Mouse (Mus musculus): ENCODE data around the gene Cep350. TPM values are rescaled to one million over a fixed set of nuclear protein-coding genes. Genes with fewer than 3 reads are reported as not detected.
A peak's percentile ranks its signal among the peaks of the same experiment; 100 is the strongest.

Gene Cep350
- polyA plus RNA-seq, 1 experiment: 32.4 TPM

DNA sequence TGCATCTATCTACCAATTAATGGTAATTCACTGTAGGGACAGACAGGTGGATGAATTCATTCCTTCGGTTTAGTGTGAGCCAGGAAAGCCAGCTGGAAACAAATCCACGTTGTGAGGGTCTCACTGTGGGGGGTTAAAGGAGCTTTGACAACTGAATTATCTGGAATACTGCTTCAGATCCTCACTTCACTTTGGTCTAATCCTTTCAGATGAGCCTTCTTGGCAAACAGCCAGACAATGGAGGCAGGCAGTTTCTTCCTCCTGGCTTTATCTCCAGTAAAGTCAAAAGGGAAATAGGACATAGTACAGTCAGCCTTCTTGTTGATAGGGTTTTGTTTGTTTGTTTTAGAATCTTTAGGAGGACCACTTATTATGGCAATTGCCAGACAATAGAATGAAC, 16.3 kb upstream of the Cep350 start:
- Histone ChIP-seq H3K27ac (ENCODE audit: insufficient read depth, low read length) (no peak overlapping the region), H3K4me1 (ENCODE audit: control insufficient read depth, insufficient read depth, low read length) (no peaks in the 10 kb centered on the region), H3K4me3 (ENCODE audit: insufficient read depth, low read length) (no peak overlapping the region)
- TF ChIP-seq CTCF (IDR thresholded peaks at IDR 0.05; ENCODE audit: borderline replicate concordance, insufficient read depth, low read length): no peak
- TF ChIP-seq POLR2A (IDR thresholded peaks at IDR 0.05; ENCODE audit: low read depth, low read length): no peak

DNA sequence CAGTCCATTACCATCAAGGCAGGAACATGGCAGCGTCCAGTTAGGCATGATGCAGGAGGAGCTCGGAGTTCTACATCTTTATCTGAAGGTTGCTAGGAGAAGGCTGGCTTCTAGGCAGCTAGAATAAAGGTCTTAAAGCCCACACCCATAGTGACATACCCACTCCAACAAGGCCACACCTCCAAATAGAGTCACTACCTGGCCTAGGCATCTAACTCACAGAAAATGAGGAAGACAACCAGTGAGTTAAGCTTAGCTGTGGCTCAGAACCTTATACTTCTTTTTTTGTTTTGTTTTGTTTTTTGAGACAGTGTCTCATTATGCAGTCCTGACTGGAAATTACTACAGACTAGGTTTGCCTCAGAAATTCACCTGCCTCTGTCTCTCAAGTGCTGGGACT, 14.6 kb upstream of the Cep350 start:
- Histone ChIP-seq H3K4me1 (ENCODE audit: control insufficient read depth, insufficient read depth, low read length) (no peaks in the 10 kb centered on the region), H3K4me3 (ENCODE audit: insufficient read depth, low read length) (no peak overlapping the region), H3K27ac (ENCODE audit: insufficient read depth, low read length) (no peak overlapping the region)
- TF ChIP-seq CTCF (IDR thresholded peaks at IDR 0.05; ENCODE audit: borderline replicate concordance, insufficient read depth, low read length) (no peak), POLR2A (IDR thresholded peaks at IDR 0.05; ENCODE audit: low read depth, low read length) (no peak)

DNA sequence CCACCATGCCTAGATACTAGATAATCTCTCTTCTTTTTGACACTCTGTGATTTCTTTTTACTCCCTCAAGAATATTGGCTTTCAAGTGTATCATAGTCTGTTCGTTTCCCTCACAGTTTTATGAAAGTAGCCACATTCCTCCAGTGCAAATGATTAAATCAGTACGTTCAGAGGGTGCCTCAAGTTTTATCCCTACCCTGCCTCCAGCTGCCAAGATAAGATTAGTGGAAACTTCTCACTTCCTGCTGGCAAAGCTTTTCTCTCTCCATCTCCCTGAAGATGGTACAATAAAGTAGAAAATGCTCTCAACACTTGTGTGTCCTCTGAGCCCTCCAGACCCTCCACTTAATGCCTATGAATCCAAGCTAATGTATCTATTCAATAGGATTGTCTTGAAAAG, 1.9 kb upstream of the Cep350 start:
- no peak for TF ChIP-seq POLR2A (IDR thresholded peaks at IDR 0.05; ENCODE audit: low read depth, low read length)
- TF ChIP-seq CTCF (IDR thresholded peaks at IDR 0.05; ENCODE audit: borderline replicate concordance, insufficient read depth, low read length): no peak
- Histone ChIP-seq H3K4me1 (ENCODE audit: control insufficient read depth, insufficient read depth, low read length) (0 out of 2 replicates have a peak, but pooled peaks cover 3% of the 10 kb centered on the region), H3K27ac (ENCODE audit: insufficient read depth, low read length) (no peak overlapping the region), H3K4me3 (ENCODE audit: insufficient read depth, low read length) (no peak overlapping the region)

DNA sequence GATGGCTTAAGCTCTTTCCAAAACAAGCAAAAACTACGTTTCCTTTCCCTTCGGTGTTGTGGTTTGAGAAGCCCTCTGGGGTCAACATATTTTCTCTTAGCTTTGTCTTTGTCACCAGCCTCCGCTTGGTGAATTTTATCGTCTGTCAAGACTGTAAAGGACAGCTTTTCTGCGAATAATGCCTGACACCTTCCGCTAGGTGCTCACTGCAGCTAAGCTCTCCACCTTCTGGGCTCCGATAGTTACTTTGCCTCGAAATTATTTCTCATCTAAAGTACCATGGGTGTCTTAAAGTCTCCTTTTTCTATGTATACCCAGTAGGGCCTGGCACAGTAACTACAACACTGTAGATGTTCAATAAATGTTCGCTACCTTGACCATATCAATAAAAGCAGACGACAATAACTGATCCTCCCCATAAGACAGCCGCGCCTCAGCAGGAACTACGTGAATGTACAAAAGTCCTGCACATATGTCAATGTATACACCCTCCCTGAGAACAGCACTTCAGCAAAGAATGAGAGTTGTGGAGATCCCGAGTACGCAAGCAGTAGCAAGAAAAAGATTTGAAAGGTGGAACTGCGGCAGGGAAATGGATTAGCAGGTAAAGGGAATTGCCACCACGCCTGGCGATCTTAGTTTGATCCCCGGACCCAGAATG, 794 bp upstream of the Cep350 start:
- TF ChIP-seq POLR2A (IDR thresholded peaks at IDR 0.05; ENCODE audit: low read depth, low read length) (no peak), CTCF (IDR thresholded peaks at IDR 0.05; ENCODE audit: borderline replicate concordance, insufficient read depth, low read length) (no peak)
- peak overlapping the region; percentile 75 for H3K27ac ChIP-seq (ENCODE audit: insufficient read depth, low read length)

DNA sequence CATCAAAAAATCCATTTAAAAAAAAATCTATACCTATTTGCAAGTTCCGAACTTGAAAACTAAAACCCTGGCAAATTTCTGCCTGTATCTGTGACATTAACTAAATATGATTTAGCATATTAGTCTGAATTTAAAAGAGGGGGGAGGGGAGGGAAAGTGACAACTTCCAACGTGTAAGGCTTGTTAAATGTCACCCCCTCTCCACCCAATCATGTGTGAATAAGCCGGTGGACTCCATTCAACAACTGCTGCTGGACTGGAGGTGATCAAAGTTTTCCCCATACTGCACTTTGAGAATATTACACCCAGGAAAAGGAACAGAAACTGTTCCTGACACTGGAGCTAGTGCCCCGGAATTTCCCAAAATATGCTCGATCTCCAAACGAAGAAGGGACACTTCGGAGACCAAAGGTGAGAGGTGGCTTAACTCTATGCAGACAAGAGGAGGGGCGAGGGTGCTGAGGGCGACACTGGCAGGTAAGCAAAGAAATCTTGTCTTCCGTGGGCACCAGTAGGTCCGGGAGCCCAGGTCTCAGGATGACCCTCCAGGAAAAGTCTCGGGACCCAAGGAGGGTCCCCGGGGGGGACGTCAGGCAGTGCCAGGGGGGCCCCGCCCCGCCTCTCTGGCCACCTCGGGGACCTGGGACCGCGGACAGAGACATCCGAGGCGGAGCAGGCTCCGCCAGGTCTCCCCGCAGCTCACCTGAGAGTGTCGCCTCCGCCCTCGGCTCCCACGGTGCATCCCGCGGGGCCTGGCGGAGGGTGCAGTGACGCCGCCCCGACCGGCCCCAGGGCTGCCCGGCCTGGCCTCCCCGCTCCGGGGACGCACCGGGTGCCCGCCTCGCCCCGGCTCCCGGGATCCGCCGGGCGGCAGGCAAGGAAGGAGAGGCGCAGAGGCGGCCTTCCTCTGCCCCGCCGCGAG, 648 bp downstream of the Cep350 start:
- 0 out of 2 replicates have a peak, but pooled peaks cover 3% of the 10 kb centered on the region for H3K4me1 ChIP-seq (ENCODE audit: control insufficient read depth, insufficient read depth, low read length)
- TF ChIP-seq CTCF (IDR thresholded peaks at IDR 0.05; ENCODE audit: borderline replicate concordance, insufficient read depth, low read length) (no peak), POLR2A (IDR thresholded peaks at IDR 0.05; ENCODE audit: low read depth, low read length) (no peak)
- peak overlapping the region; percentile 91 for H3K4me3 ChIP-seq (ENCODE audit: insufficient read depth, low read length)
- no peak overlapping the region for H3K27ac ChIP-seq (ENCODE audit: insufficient read depth, low read length)

More for the DNA sequence above, 794 bp upstream of the Cep350 start:
- Histone ChIP-seq H3K4me1 (ENCODE audit: control insufficient read depth, insufficient read depth, low read length) (0 out of 2 replicates have a peak, but pooled peaks cover 3% of the 10 kb centered on the region), H3K4me3 (ENCODE audit: insufficient read depth, low read length) (peak overlapping the region; percentile 77)

DNA sequence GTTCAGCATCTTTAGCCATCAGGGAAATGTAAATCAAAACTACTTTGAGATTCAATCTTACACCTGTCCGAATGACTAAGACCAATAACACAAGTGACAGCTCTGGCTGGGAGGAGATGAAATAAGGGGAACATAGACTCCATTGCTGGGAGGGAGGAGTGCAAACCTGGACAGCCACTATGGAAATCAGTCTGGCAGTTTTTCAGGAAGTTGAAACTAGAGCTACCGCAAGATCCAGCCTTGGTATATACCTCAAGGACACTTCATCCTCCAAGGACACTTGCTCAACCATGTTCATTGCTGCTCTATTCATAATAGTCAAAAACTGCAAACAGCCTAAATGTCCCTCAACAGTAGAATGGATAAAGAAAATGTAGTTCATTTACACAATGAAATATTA, 23.9 kb downstream of the Cep350 start:
- Histone ChIP-seq H3K27ac (ENCODE audit: insufficient read depth, low read length) (no peak overlapping the region), H3K4me1 (ENCODE audit: control insufficient read depth, insufficient read depth, low read length) (no peaks in the 10 kb centered on the region), H3K4me3 (ENCODE audit: insufficient read depth, low read length) (no peak overlapping the region)
- TF ChIP-seq POLR2A (IDR thresholded peaks at IDR 0.05; ENCODE audit: low read depth, low read length) (no peak), CTCF (IDR thresholded peaks at IDR 0.05; ENCODE audit: borderline replicate concordance, insufficient read depth, low read length) (no peak)

DNA sequence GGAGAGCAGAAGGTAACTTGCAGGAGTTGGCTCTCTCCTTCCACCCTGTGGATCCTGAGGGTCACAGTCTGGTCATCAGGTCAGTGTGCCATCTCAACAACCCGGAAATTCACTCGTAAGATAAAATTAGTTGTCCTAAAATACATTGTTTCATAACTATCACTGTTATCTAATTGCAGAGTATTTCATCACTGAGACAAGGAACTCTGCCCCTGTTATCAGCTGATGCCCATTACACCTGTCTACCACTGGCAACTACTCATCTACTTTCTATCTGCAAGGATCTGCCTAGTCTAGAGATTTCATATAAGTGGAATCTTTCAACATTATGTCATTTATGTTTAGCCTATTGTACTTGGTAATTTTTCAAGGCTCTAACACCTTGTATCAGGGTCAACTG, 28.7 kb downstream of the Cep350 start:
- H3K4me3 ChIP-seq (ENCODE audit: insufficient read depth, low read length): no peak overlapping the region
- H3K27ac ChIP-seq (ENCODE audit: insufficient read depth, low read length): no peak overlapping the region
- H3K4me1 ChIP-seq (ENCODE audit: control insufficient read depth, insufficient read depth, low read length): no peaks in the 10 kb centered on the region
- TF ChIP-seq POLR2A (IDR thresholded peaks at IDR 0.05; ENCODE audit: low read depth, low read length): no peak
- TF ChIP-seq CTCF (IDR thresholded peaks at IDR 0.05; ENCODE audit: borderline replicate concordance, insufficient read depth, low read length): no peak

DNA sequence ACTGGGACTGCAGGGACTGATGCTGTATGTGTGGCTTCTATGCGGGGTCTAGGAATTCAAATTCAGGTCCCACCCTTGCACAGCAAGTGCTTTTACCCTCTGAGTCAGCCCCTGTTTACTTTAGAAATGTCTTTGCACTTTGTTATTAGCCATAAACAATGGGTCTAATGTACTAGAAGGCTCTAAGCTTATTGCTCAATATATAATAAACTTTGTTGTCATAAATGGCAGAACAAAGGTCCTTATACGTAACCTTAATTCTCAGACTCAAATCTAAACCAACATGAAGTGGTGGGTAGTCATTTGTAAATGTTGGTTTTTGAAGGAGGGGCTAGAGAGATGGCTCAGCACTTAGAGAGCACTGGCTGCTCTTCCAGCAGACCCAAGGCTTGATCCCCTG, 35.6 kb downstream of the Cep350 start:
- Histone ChIP-seq H3K4me3 (ENCODE audit: insufficient read depth, low read length) (no peak overlapping the region), H3K27ac (ENCODE audit: insufficient read depth, low read length) (no peak overlapping the region), H3K4me1 (ENCODE audit: control insufficient read depth, insufficient read depth, low read length) (no peaks in the 10 kb centered on the region)
- TF ChIP-seq CTCF (IDR thresholded peaks at IDR 0.05; ENCODE audit: borderline replicate concordance, insufficient read depth, low read length): no peak
- TF ChIP-seq POLR2A (IDR thresholded peaks at IDR 0.05; ENCODE audit: low read depth, low read length): no peak

DNA sequence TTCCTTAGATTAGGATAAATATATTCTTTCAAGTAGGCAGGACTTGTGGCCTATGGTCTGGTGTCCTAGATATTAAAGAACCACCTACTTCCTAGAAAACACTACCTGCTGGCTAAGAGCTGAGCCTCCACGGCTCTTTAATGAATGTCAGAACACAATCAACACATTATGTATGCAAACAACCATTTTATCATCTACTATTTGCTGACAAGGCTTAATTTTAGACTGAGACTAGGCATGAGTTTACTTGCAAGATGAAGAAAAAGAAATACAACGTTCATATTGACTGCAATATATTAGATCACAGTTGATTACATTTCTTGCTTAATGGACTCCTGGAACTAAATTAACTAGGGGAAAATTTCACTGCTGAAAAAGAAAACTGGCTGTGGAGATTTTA, 38.4 kb downstream of the Cep350 start:
- H3K4me1 ChIP-seq (ENCODE audit: control insufficient read depth, insufficient read depth, low read length): no peaks in the 10 kb centered on the region
- H3K27ac ChIP-seq (ENCODE audit: insufficient read depth, low read length): no peak overlapping the region
- no peak overlapping the region for H3K4me3 ChIP-seq (ENCODE audit: insufficient read depth, low read length)
- TF ChIP-seq POLR2A (IDR thresholded peaks at IDR 0.05; ENCODE audit: low read depth, low read length): no peak
- no peak for TF ChIP-seq CTCF (IDR thresholded peaks at IDR 0.05; ENCODE audit: borderline replicate concordance, insufficient read depth, low read length)

DNA sequence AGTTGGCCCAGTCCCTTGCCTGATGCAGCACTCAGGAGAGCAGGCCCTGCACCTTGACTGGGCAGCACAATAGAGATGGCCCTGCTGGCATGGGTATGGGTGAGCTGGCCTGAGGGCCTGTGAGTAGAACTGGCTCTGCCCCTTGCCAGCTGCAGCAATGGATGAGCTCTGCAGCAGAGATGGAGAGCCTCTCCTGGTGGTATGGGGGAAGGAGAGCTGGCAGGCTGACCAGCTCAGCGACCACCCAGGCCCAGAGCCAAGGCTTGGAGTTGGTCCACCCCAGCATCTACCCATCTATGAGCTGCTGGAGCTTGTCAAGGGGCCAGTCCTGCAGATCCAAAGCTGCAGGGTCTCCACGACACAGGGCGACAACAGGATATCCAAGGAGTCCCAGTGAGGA, 69.5 kb downstream of the Cep350 start:
- TF ChIP-seq CTCF (IDR thresholded peaks at IDR 0.05; ENCODE audit: borderline replicate concordance, insufficient read depth, low read length): no peak
- TF ChIP-seq POLR2A (IDR thresholded peaks at IDR 0.05; ENCODE audit: low read depth, low read length): no peak
- H3K4me3 ChIP-seq (ENCODE audit: insufficient read depth, low read length): no peak overlapping the region

More for the DNA sequence above, 69.5 kb downstream of the Cep350 start:
- Histone ChIP-seq H3K4me1 (ENCODE audit: control insufficient read depth, insufficient read depth, low read length) (no peaks in the 10 kb centered on the region), H3K27ac (ENCODE audit: insufficient read depth, low read length) (no peak overlapping the region)

Measured in embryonic fibroblast, embryonic 13.5 days (primary cell).